In the genomic region with DNA sequence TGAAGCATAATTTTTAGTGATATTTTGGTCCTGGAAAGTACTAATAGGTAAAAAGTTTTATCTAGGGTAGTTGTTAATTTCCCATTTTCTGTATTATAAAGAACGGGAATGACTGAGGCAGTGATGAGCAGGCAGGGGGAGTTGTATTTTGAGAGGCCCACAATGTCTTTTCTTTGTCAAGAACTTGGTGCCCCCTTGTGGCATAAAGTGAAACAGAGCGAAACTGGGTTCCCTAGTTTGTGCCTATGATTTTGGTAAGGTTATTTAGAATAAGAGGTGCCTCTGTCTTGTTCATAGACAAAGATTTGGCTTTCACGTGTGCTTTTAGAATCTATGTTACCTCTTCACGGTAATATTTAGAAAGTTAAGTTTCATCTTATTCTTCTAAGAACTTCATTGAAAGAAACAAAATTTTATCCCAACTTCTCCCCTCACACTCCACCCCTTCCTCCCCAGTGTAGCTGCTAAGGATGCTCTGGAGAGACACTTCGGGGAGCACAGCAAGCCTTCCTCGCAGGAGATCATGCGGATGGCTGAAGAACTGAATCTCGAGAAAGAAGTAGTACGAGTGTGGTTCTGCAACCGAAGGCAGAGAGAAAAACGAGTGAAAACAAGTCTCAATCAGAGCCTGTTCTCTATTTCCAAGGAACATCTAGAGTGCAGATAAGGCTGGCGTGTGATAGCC, we compare ENCODE assay signal across 10 mouse cellular contexts. TPM values are rescaled to one million over a fixed set of nuclear protein-coding genes. Genes with fewer than 3 reads are reported as not detected.
A peak's percentile ranks its signal among the peaks of the same experiment; 100 is the strongest.
DNase-seq lines count a peak whose midpoint lies in the region; ATAC-seq and TF ChIP-seq lines count a peak whose summit lies in the region.
"Had no signal": no experiment of that assay in that cellular context is flagged by ENCODE, and none has a peak within 500 bp of the region (broad histone marks: within the 10 kb centered on the region; RNA-seq: fewer than 3 reads in every experiment).

No protein-coding gene starts in this region.

- H3K36me3 ChIP-seq in forebrain, embryonic 10.5 days (replicated peaks) = no peaks in the 10 kb centered on the region
- H3K36me3 ChIP-seq in forebrain, embryonic 16.5 days (ENCODE audit: control insufficient read depth, insufficient read depth) = no peaks in the 10 kb centered on the region
- H3K36me3 ChIP-seq in thymus, adult 2 months (ENCODE audit: control insufficient read depth, insufficient read depth, low read length) = no peaks in the 10 kb centered on the region
- peaks cover 8% of the 10 kb centered on the region; the same call in 1 of the 2 replicates for H3K36me3 ChIP-seq in embryonic facial prominence, embryonic 14.5 days (ENCODE audit: control insufficient read depth, insufficient read depth, low read length)
- H3K36me3 ChIP-seq: limb, embryonic 15.5 days had no signal

- H3K4me2 ChIP-seq in forebrain, embryonic 16.5 days (ENCODE audit: low read length) = no peak overlapping the region
- no peak overlapping the region for H3K4me2 ChIP-seq in embryonic facial prominence, embryonic 14.5 days (ENCODE audit: low read depth, low read length)
- H3K4me2 ChIP-seq: limb, embryonic 15.5 days had no signal

- no peak overlapping the region for H3K4me3 ChIP-seq in forebrain, embryonic 10.5 days
- no peak overlapping the region for H3K4me3 ChIP-seq in forebrain, embryonic 16.5 days (replicated peaks; ENCODE audit: low read length)
- H3K4me3 ChIP-seq in thymus, adult 2 months (ENCODE audit: control insufficient read depth, insufficient read depth, low read length) = no peak overlapping the region
- no peak overlapping the region for H3K4me3 ChIP-seq in embryonic facial prominence, embryonic 14.5 days (ENCODE audit: low read depth, low read length)
- H3K4me3 ChIP-seq: limb, embryonic 15.5 days had no signal

- H3K9ac ChIP-seq in forebrain, embryonic 16.5 days (replicated peaks; ENCODE audit: low read depth, low read length) = no peak overlapping the region
- H3K9ac ChIP-seq in embryonic facial prominence, embryonic 14.5 days (ENCODE audit: low read depth, low read length) = no peak overlapping the region
- H3K9ac ChIP-seq: limb, embryonic 15.5 days had no signal

- H3K4me1 ChIP-seq in forebrain, embryonic 10.5 days = peaks cover 19% of the 10 kb centered on the region
- no peaks in the 10 kb centered on the region for H3K4me1 ChIP-seq in forebrain, embryonic 16.5 days (replicated peaks; ENCODE audit: control insufficient read depth, insufficient read depth, low read length)
- no peaks in the 10 kb centered on the region for H3K4me1 ChIP-seq in thymus, adult 2 months (replicated peaks; ENCODE audit: control insufficient read depth, insufficient read depth, low read length)
- H3K4me1 ChIP-seq in embryonic facial prominence, embryonic 14.5 days (ENCODE audit: control insufficient read depth, insufficient read depth, low read length) = peaks cover 4% of the 10 kb centered on the region; the same call in 1 of the 2 replicates
- H3K4me1 ChIP-seq: limb, embryonic 15.5 days had no signal

- ATAC-seq in forebrain, embryonic 16.5 days = no peak
- ATAC-seq in embryonic facial prominence, embryonic 14.5 days (ENCODE audit: low read depth) = no peak

- TF ChIP-seq POLR2A in thymus, adult 2 months (IDR thresholded peaks at IDR 0.05; ENCODE audit: control insufficient read depth, extremely low read depth, insufficient read depth, low read length, poor library complexity) = no peak

- H3K27me3 ChIP-seq in forebrain, embryonic 10.5 days (ENCODE audit: poor library complexity, severe bottlenecking) = no peaks in the 10 kb centered on the region
- no peaks in the 10 kb centered on the region for H3K27me3 ChIP-seq in forebrain, embryonic 16.5 days (replicated peaks; ENCODE audit: control insufficient read depth, insufficient read depth, low read length)
- H3K27me3 ChIP-seq in thymus, adult 2 months (ENCODE audit: control insufficient read depth, insufficient read depth, low read length) = no peaks in the 10 kb centered on the region
- no peaks in the 10 kb centered on the region for H3K27me3 ChIP-seq in embryonic facial prominence, embryonic 14.5 days (replicated peaks; ENCODE audit: control insufficient read depth, insufficient read depth, low read length)
- H3K27me3 ChIP-seq: limb, embryonic 15.5 days had no signal

- peak; percentile 26 for DNase-seq in forebrain, embryonic 10.5 days (ENCODE audit: extremely low spot score, low spot score)
- DNase-seq in thymus, adult 2 months = peak; percentile 41
- DNase-seq in thymus, adult 18-20 months = no peak
- DNase-seq in embryonic facial prominence, embryonic 14.5 days (ENCODE audit: low spot score) = peak; percentile 63
- DNase-seq in kidney, postnatal 36 days = peak; percentile 16 to 60
- peak; percentile 53 for DNase-seq in lung, postnatal 36 days
- DNase-seq in thymus, postnatal 14 days = peak; percentile 34

- no peak overlapping the region for H3K27ac ChIP-seq in forebrain, embryonic 10.5 days
- H3K27ac ChIP-seq in forebrain, embryonic 16.5 days (ENCODE audit: low read length) = no peak overlapping the region
- H3K27ac ChIP-seq in thymus, adult 2 months (ENCODE audit: control insufficient read depth, insufficient read depth, low read length) = no peak overlapping the region
- no peak overlapping the region for H3K27ac ChIP-seq in embryonic facial prominence, embryonic 14.5 days (replicated peaks; ENCODE audit: low read depth, low read length)
- H3K27ac ChIP-seq: limb, embryonic 15.5 days had no signal

- WGBS in forebrain, embryonic 10.5 days = 37% methylated on average over 12 of the region's 12 CpGs
- 33% methylated on average over 12 of the region's 12 CpGs for WGBS in forebrain, embryonic 16.5 days
- WGBS in thymus, adult 2 months = 27% methylated on average over 12 of the region's 12 CpGs
- 23% methylated on average over 12 of the region's 12 CpGs for WGBS in embryonic facial prominence, embryonic 14.5 days

- TF ChIP-seq CTCF in thymus, adult 2 months (IDR thresholded peaks at IDR 0.05; ENCODE audit: borderline replicate concordance, control insufficient read depth, extremely low read depth, insufficient read depth, low read length, poor library complexity) = no peak

- no peaks in the 10 kb centered on the region for H3K9me3 ChIP-seq in forebrain, embryonic 10.5 days
- H3K9me3 ChIP-seq in forebrain, embryonic 16.5 days (ENCODE audit: control insufficient read depth, low read length) = no peaks in the 10 kb centered on the region
- no peaks in the 10 kb centered on the region for H3K9me3 ChIP-seq in embryonic facial prominence, embryonic 14.5 days (ENCODE audit: control insufficient read depth, low read length)
- H3K9me3 ChIP-seq: limb, embryonic 15.5 days had no signal

RNA-seq across cellular contexts. Expression of a gene that starts 13.1 kb away (rescaled TPM):
- polyA plus RNA-seq in forebrain, embryonic 10.5 days (2016; fragmentation: Nextera tagmentation; extraction: Ambion mirVana) = 0.07 TPM in 1 of 2 replicates, not detected in the other
- polyA plus RNA-seq in forebrain, embryonic 16.5 days (2015; fragmentation: Nextera tagmentation; extraction: Ambion mirVana) = not detected in 2 replicates
- polyA plus RNA-seq in thymus, adult 2 months (2012; rRNA removed) = 0.24 TPM in 1 of 2 replicates, not detected in the other
- 0.92 and 1.3 TPM in 2 replicates for polyA plus RNA-seq in embryonic facial prominence, embryonic 14.5 days (2014; fragmentation: Nextera tagmentation; extraction: Ambion mirVana)
- polyA plus RNA-seq: stomach, embryonic 16.5 days had no signal

RNA-seq across cellular contexts. Expression of a gene that starts 29.1 kb away (rescaled TPM):
- 48.6 and 49.0 TPM in 2 replicates for polyA plus RNA-seq in forebrain, embryonic 10.5 days (2016; fragmentation: Nextera tagmentation; extraction: Ambion mirVana)
- 69.2 and 76.0 TPM in 2 replicates for polyA plus RNA-seq in forebrain, embryonic 16.5 days (2015; fragmentation: Nextera tagmentation; extraction: Ambion mirVana)
- polyA plus RNA-seq in thymus, adult 2 months (2012; rRNA removed) = 11.2 and 11.8 TPM in 2 replicates
- 95.3 and 97.2 TPM in 2 replicates for polyA plus RNA-seq in embryonic facial prominence, embryonic 14.5 days (2014; fragmentation: Nextera tagmentation; extraction: Ambion mirVana)

Comparison
In these comparisons a context has a peak if more than half of its experiments do, and no peak if none do; other contexts are left out.
1. DNase-seq: peak in forebrain, embryonic 10.5 days (single experiment), thymus, adult 2 months (single experiment), embryonic facial prominence, embryonic 14.5 days (single experiment), kidney, postnatal 36 days (2 of 2), lung, postnatal 36 days (single experiment) and thymus, postnatal 14 days (single experiment); none in thymus, adult 18-20 months (0 of 2).